In genomic region chr16:10887436-10887835, GRCm38 (mm10) we compare ENCODE assay signal across 36 mouse cellular contexts. TPM values are rescaled to one million over a fixed set of nuclear protein-coding genes. Genes with fewer than 3 reads are reported as not detected.
"Had no signal": no experiment of that assay in that cellular context is flagged by ENCODE, and none has a peak within 500 bp of the region (broad histone marks: within the 10 kb centered on the region; RNA-seq: fewer than 3 reads in every experiment).

No protein-coding gene starts in this region.

- H3K27me3 ChIP-seq: heart, embryonic 12.5 days; heart, embryonic 13.5 days; heart, embryonic 15.5 days; hindbrain, embryonic 12.5 days; hindbrain, embryonic 13.5 days; hindbrain, embryonic 15.5 days; intestine, embryonic 15.5 days; kidney, embryonic 15.5 days had no signal

- H3K27ac ChIP-seq: heart, adult 2 months; heart, embryonic 10.5 days; heart, embryonic 13.5 days; heart, embryonic 15.5 days; hindbrain, embryonic 10.5 days; hindbrain, embryonic 12.5 days; hindbrain, embryonic 13.5 days; hindbrain, embryonic 14.5 days; hindbrain, embryonic 15.5 days; hindbrain, postnatal 0 days; intestine, embryonic 15.5 days; kidney, embryonic 15.5 days; kidney, postnatal 0 days; layer of hippocampus, adult 2 months had no signal

- H3K4me3 ChIP-seq: heart, adult 2 months; heart, embryonic 10.5 days; heart, embryonic 12.5 days; heart, embryonic 13.5 days; heart, embryonic 15.5 days; hindbrain, embryonic 10.5 days; hindbrain, embryonic 12.5 days; hindbrain, embryonic 13.5 days; hindbrain, embryonic 15.5 days; intestine, embryonic 15.5 days; kidney, embryonic 15.5 days; layer of hippocampus, adult 2 months had no signal

- H3K9me3 ChIP-seq: heart, embryonic 10.5 days; heart, embryonic 12.5 days; heart, embryonic 13.5 days; heart, embryonic 15.5 days; hindbrain, embryonic 10.5 days; hindbrain, embryonic 12.5 days; hindbrain, embryonic 13.5 days; hindbrain, embryonic 15.5 days; intestine, embryonic 15.5 days; kidney, embryonic 15.5 days had no signal

- H3K4me2 ChIP-seq: heart, embryonic 11.5 days; heart, embryonic 12.5 days; heart, embryonic 13.5 days; heart, embryonic 15.5 days; hindbrain, embryonic 12.5 days; hindbrain, embryonic 13.5 days; hindbrain, embryonic 14.5 days; hindbrain, embryonic 15.5 days; intestine, embryonic 15.5 days; kidney, embryonic 15.5 days had no signal

- DNase-seq: heart, adult 2 months; heart, postnatal 14 days; heart, postnatal 36 days; heart, postnatal 4 days; kidney, adult 11 months; kidney, adult 18-20 months; kidney, adult 2 months; kidney, adult 8-10 months; kidney, adult 9 months; kidney, postnatal 10 days; kidney, postnatal 14 days; kidney, postnatal 25 days; kidney, postnatal 36 days; kidney, postnatal 4 days; layer of hippocampus, adult 9-11 months; layer of hippocampus, postnatal 36 days had no signal

- H3K36me3 ChIP-seq: heart, embryonic 10.5 days; heart, embryonic 12.5 days; heart, embryonic 13.5 days; heart, embryonic 15.5 days; hindbrain, embryonic 10.5 days; hindbrain, embryonic 12.5 days; hindbrain, embryonic 13.5 days; hindbrain, embryonic 15.5 days; intestine, embryonic 15.5 days; kidney, embryonic 15.5 days had no signal

- ATAC-seq: hindbrain, embryonic 16.5 days; hindbrain, postnatal 0 days; inflammation-experienced regulatory T-cells, adult 6 months; intestine, embryonic 15.5 days; intestine, embryonic 16.5 days; intestine, postnatal 0 days had no signal

- H3K4me1 ChIP-seq: heart, embryonic 10.5 days; heart, embryonic 15.5 days; hindbrain, embryonic 12.5 days; hindbrain, embryonic 13.5 days; hindbrain, embryonic 15.5 days; intestine, embryonic 15.5 days; kidney, embryonic 15.5 days had no signal

- H3K9ac ChIP-seq: heart, embryonic 12.5 days; heart, embryonic 13.5 days; heart, embryonic 15.5 days; hindbrain, embryonic 12.5 days; hindbrain, embryonic 13.5 days; hindbrain, embryonic 14.5 days; hindbrain, embryonic 15.5 days; intestine, embryonic 15.5 days; kidney, embryonic 15.5 days had no signal

RNA-seq across cellular contexts. Expression of gene Rmi2, which starts 52.6 kb away (rescaled TPM):
- total RNA-seq: layer of hippocampus, adult 18-20 months had no signal
